Mouse (Mus musculus): ENCODE results near the gene Gm765. TPM values are rescaled to one million over a fixed set of nuclear protein-coding genes. Genes with fewer than 3 reads are reported as not detected.

The Gm765 gene
- total RNA-seq (2022) = under 1 TPM in 2 of 4 experiments, not detected in 2; 0.08 to 0.13 TPM

GRCm38 (mm10) chr6:98342654-98343053 is at the start of gene Gm765:
Gene Gm765 (minus strand): TSS chr6:98342754.
- DNase-seq (ENCODE audit: low spot score) = no peak

- DNase-seq (ENCODE audit: low spot score) = no peak
These were observed 42.9 kb upstream of the Gm765 start for GRCm38 (mm10) chr6:98385487-98385886.

GRCm38 (mm10) chr6:98384431-98384830 is 41.9 kb upstream of the Gm765 start:
- DNase-seq (ENCODE audit: low spot score) = no peak

GRCm38 (mm10) chr6:98383411-98383810 is 40.9 kb upstream of the Gm765 start:
- peak; percentile 11 for DNase-seq (ENCODE audit: low spot score)

- DNase-seq (ENCODE audit: low spot score) = no peak
These were observed 23.6 kb upstream of the Gm765 start for GRCm38 (mm10) chr6:98366199-98366598.

- DNase-seq (ENCODE audit: low spot score) = no peak
These were observed 12.7 kb upstream of the Gm765 start for GRCm38 (mm10) chr6:98355271-98355670.

GRCm38 (mm10) chr6:98353285-98353684 is 10.7 kb upstream of the Gm765 start:
- DNase-seq (ENCODE audit: low spot score) = no peak

- DNase-seq (ENCODE audit: low spot score) = no peak
These were observed 9.8 kb downstream of the Gm765 start for GRCm38 (mm10) chr6:98332714-98333113.

GRCm38 (mm10) chr6:98311659-98312058 is 30.9 kb downstream of the Gm765 start:
- no peak for DNase-seq (ENCODE audit: low spot score)

GRCm38 (mm10) chr6:98307647-98308046 is 34.9 kb downstream of the Gm765 start:
- peak; percentile 47 for DNase-seq (ENCODE audit: low spot score)

GRCm38 (mm10) chr6:98307159-98307558 is 35.4 kb downstream of the Gm765 start:
- no peak for DNase-seq (ENCODE audit: low spot score)

GRCm38 (mm10) chr6:98292064-98292463 is 50.5 kb downstream of the Gm765 start:
- DNase-seq (ENCODE audit: low spot score) = no peak

- DNase-seq (ENCODE audit: low spot score) = no peak
These were observed 54.2 kb downstream of the Gm765 start for GRCm38 (mm10) chr6:98288316-98288715.

GRCm38 (mm10) chr6:98287521-98287920 is 55.0 kb downstream of the Gm765 start:
- DNase-seq (ENCODE audit: low spot score) = no peak

GRCm38 (mm10) chr6:98285190-98285589 is 57.4 kb downstream of the Gm765 start:
- no peak for DNase-seq (ENCODE audit: low spot score)

- no peak for DNase-seq (ENCODE audit: low spot score)
These were observed 59.8 kb downstream of the Gm765 start for GRCm38 (mm10) chr6:98282791-98283190.

- DNase-seq (ENCODE audit: low spot score) = peak; percentile 35
These were observed 71.0 kb downstream of the Gm765 start for GRCm38 (mm10) chr6:98271553-98271952.

GRCm38 (mm10) chr6:98262961-98263360 is 79.6 kb downstream of the Gm765 start:
- DNase-seq (ENCODE audit: low spot score) = no peak

- no peak for DNase-seq (ENCODE audit: low spot score)
These were observed 83.5 kb downstream of the Gm765 start for GRCm38 (mm10) chr6:98259016-98259415.

GRCm38 (mm10) chr6:98246449-98246848 is 96.1 kb downstream of the Gm765 start:
- DNase-seq (ENCODE audit: low spot score) = no peak

- DNase-seq (ENCODE audit: low spot score) = no peak
These were observed 99.4 kb downstream of the Gm765 start for GRCm38 (mm10) chr6:98243186-98243585.

GRCm38 (mm10) chr6:98240561-98241272 is 101.8 kb downstream of the Gm765 start:
- no peak for DNase-seq (ENCODE audit: low spot score)

- DNase-seq (ENCODE audit: low spot score) = no peak
These were observed 108.5 kb downstream of the Gm765 start for GRCm38 (mm10) chr6:98234097-98234496.

- DNase-seq (ENCODE audit: low spot score) = no peak
These were observed 118.6 kb downstream of the Gm765 start for GRCm38 (mm10) chr6:98223923-98224322.

All from heart, adult 8-10 months (tissue).